8 mouse cellular contexts compared by ENCODE assay signal in genomic region chr9:58220218-58220903, GRCm38 (mm10). TPM values are rescaled to one million over a fixed set of nuclear protein-coding genes. Genes with fewer than 3 reads are reported as not detected.
A peak's percentile ranks its signal among the peaks of the same experiment; 100 is the strongest.
DNase-seq lines count a peak whose midpoint lies in the region; ATAC-seq and TF ChIP-seq lines count a peak whose summit lies in the region.

No protein-coding gene starts in this region.

- no peak overlapping the region for H3K27ac ChIP-seq in embryonic fibroblast, embryonic 13.5 days (ENCODE audit: insufficient read depth, low read length)
- H3K27ac ChIP-seq in lung, postnatal 0 days (ENCODE audit: low read length): no peak overlapping the region

- H3K27me3 ChIP-seq in lung, postnatal 0 days (replicated peaks; ENCODE audit: insufficient read depth, low read length): no peaks in the 10 kb centered on the region

- H3K4me1 ChIP-seq in embryonic fibroblast, embryonic 13.5 days (ENCODE audit: control insufficient read depth, insufficient read depth, low read length): peaks cover 3% of the 10 kb centered on the region; the same call in 1 of the 2 replicates
- no peaks in the 10 kb centered on the region for H3K4me1 ChIP-seq in lung, postnatal 0 days (ENCODE audit: insufficient read depth, low read depth, low read length)

- DNase-seq in CD4-positive, CD25-positive, alpha-beta regulatory T cell, adult 2 months (ENCODE audit: low read depth, low spot score): peak; percentile 67
- DNase-seq in left cerebral cortex, adult 18-20 months (ENCODE audit: low spot score in 2 of 2): peak; percentile 47 to 53
- no peak for DNase-seq in left cerebral cortex, adult 11 months (ENCODE audit: low spot score)
- peak; percentile 90 for DNase-seq in ZHBTc4 (ENCODE audit: low read depth, low spot score)
- peak; percentile 77 for DNase-seq in lung, postnatal 0 days (ENCODE audit: low spot score)

- TF ChIP-seq POLR2A in embryonic fibroblast, embryonic 13.5 days (IDR thresholded peaks at IDR 0.05; ENCODE audit: low read depth, low read length): no peak

- no peak overlapping the region for H3K4me2 ChIP-seq in lung, postnatal 0 days (replicated peaks; ENCODE audit: low read depth, low read length)

- no peak for TF ChIP-seq EP300 in lung, postnatal 0 days (IDR thresholded peaks at IDR 0.05)

- TF ChIP-seq CTCF in embryonic fibroblast, embryonic 13.5 days (IDR thresholded peaks at IDR 0.05; ENCODE audit: borderline replicate concordance, insufficient read depth, low read length): peak; percentile 41; the same call in 1 of the 2 replicates
- TF ChIP-seq CTCF in lung, postnatal 0 days (IDR thresholded peaks at IDR 0.05): peak; percentile 73

- no peak overlapping the region for H3K4me3 ChIP-seq in embryonic fibroblast, embryonic 13.5 days (ENCODE audit: insufficient read depth, low read length)
- H3K4me3 ChIP-seq in lung, postnatal 0 days (ENCODE audit: low read depth, low read length): no peak overlapping the region

- H3K9ac ChIP-seq in lung, postnatal 0 days (replicated peaks; ENCODE audit: low read depth): no peak overlapping the region

- 56% methylated on average over 24 of the region's 24 CpGs for WGBS in lung, postnatal 0 days

- ATAC-seq in CD4-positive, CD25-positive, alpha-beta regulatory T cell, adult 4 months: no peak
- no peak for ATAC-seq in lung, postnatal 0 days
- ATAC-seq in activated CD4-positive, CD25-positive, alpha-beta regulatory T cell, adult 4 months: no peak

- peaks cover 10% of the 10 kb centered on the region; the same call in 1 of the 2 replicates for H3K36me3 ChIP-seq in lung, postnatal 0 days (ENCODE audit: insufficient read depth, low read length)

- H3K9me3 ChIP-seq in lung, postnatal 0 days (ENCODE audit: low read length): no peaks in the 10 kb centered on the region

RNA-seq across cellular contexts. Expression of gene Islr2, which starts 16.2 kb away (rescaled TPM):
- not detected for polyA plus RNA-seq in CD4-positive, CD25-positive, alpha-beta regulatory T cell, adult 4 months (2017; shearing (Covaris generic))
- 10 to 100 TPM; 71.2 to 72.3 TPM for total RNA-seq in left cerebral cortex, adult 18-20 months (2021)
- polyA plus RNA-seq in embryonic fibroblast, embryonic 13.5 days (2011; ENCODE audit: insufficient read length, low read depth, missing spikeins): 0.30 TPM in 1 of 2 replicates, not detected in the other
- not detected in 2 replicates for polyA plus RNA-seq in lung, postnatal 0 days (2015; fragmentation: Nextera tagmentation; extraction: Ambion mirVana)
- not detected for polyA plus RNA-seq in activated CD4-positive, CD25-positive, alpha-beta regulatory T cell, adult 4 months (2017; shearing (Covaris generic))

RNA-seq across cellular contexts. Expression of gene Islr, which starts 16.3 kb away (rescaled TPM):
- 1 to 10 TPM in 1 of 2 experiments, under 1 TPM in 1; 0.77 to 1.2 TPM for polyA plus RNA-seq in CD4-positive, CD25-positive, alpha-beta regulatory T cell, adult 4 months (2017; shearing (Covaris generic))
- 10 to 100 TPM; 16.5 to 17.4 TPM for total RNA-seq in left cerebral cortex, adult 18-20 months (2021)
- polyA plus RNA-seq in embryonic fibroblast, embryonic 13.5 days (2011; ENCODE audit: insufficient read length, low read depth, missing spikeins): 17.8 and 36.3 TPM in 2 replicates
- polyA plus RNA-seq in lung, postnatal 0 days (2015; fragmentation: Nextera tagmentation; extraction: Ambion mirVana): 21.6 and 28.5 TPM in 2 replicates
- polyA plus RNA-seq in activated CD4-positive, CD25-positive, alpha-beta regulatory T cell, adult 4 months (2017; shearing (Covaris generic)): under 1 TPM in 1 of 2 experiments, not detected in 1; 0.32 TPM

RNA-seq across cellular contexts. Expression of gene Pml, which starts 29.2 kb away (rescaled TPM):
- 10 to 100 TPM; 45.9 to 77.9 TPM for polyA plus RNA-seq in CD4-positive, CD25-positive, alpha-beta regulatory T cell, adult 4 months (2017; shearing (Covaris generic))
- total RNA-seq in left cerebral cortex, adult 18-20 months (2021): 10 to 100 TPM; 17.2 to 17.7 TPM
- 56.3 and 86.6 TPM in 2 replicates for polyA plus RNA-seq in embryonic fibroblast, embryonic 13.5 days (2011; ENCODE audit: insufficient read length, low read depth, missing spikeins)
- polyA plus RNA-seq in lung, postnatal 0 days (2015; fragmentation: Nextera tagmentation; extraction: Ambion mirVana): 6.4 and 6.8 TPM in 2 replicates
- polyA plus RNA-seq in activated CD4-positive, CD25-positive, alpha-beta regulatory T cell, adult 4 months (2017; shearing (Covaris generic)): 10 to 100 TPM; 33.7 to 49.3 TPM

RNA-seq across cellular contexts. Expression of gene Stoml1, which starts 32.6 kb away (rescaled TPM):
- 10 to 100 TPM; 26.0 to 83.0 TPM for polyA plus RNA-seq in CD4-positive, CD25-positive, alpha-beta regulatory T cell, adult 4 months (2017; shearing (Covaris generic))
- total RNA-seq in left cerebral cortex, adult 18-20 months (2021): 10 to 100 TPM; 67.9 to 69.7 TPM
- 25.9 and 27.0 TPM in 2 replicates for polyA plus RNA-seq in embryonic fibroblast, embryonic 13.5 days (2011; ENCODE audit: insufficient read length, low read depth, missing spikeins)
- polyA plus RNA-seq in lung, postnatal 0 days (2015; fragmentation: Nextera tagmentation; extraction: Ambion mirVana): 30.8 and 34.3 TPM in 2 replicates
- polyA plus RNA-seq in activated CD4-positive, CD25-positive, alpha-beta regulatory T cell, adult 4 months (2017; shearing (Covaris generic)): 10 to 100 TPM; 21.1 to 23.9 TPM
